Mouse (Mus musculus) ES-E14 (cell line): ENCODE data around the gene Usp37.

Source experiments
- CHD2 ChIP-seq: IDR thresholded peaks from 2 replicates; pipeline ENCODE4 v1.6.1; 2014; ENCODE audit warnings: mild to moderate bottlenecking, low read depth, low read length, inconsistent platforms
- MAFK ChIP-seq: IDR thresholded peaks from 2 replicates; pipeline ENCODE4 v1.6.1; 2014; ENCODE audit warnings: mild to moderate bottlenecking, low read depth, low read length, inconsistent platforms; ENCODE audit not compliant: insufficient read depth
- ZNF384 ChIP-seq: IDR thresholded peaks from 2 replicates; pipeline ENCODE4 v1.6.1; 2012; ENCODE audit warnings: low read depth, low read length, inconsistent platforms

GRCm38 (mm10) chr1:74404206-74404605 is 139.9 kb downstream of the Usp37 start:
- no peak for TF ChIP-seq ZNF384
- no peak for TF ChIP-seq MAFK
- TF ChIP-seq CHD2 = no peak
